2 mouse cellular contexts compared by ENCODE assay signal in genomic region chr4:154159002-154159401, GRCm38 (mm10).
TF ChIP-seq lines count a peak whose summit lies in the region.

No protein-coding gene starts in this region.

TF ChIP-seq in C2C12, 6 proteins besides CTCF, POLR2A, EP300 and RAD21:
- TF ChIP-seq CEBPB (IDR thresholded peaks at IDR 0.05; ENCODE audit: low read depth) (no peak), MYOG (IDR thresholded peaks at IDR 0.05; ENCODE audit: control insufficient read depth, extremely low read depth, insufficient read length) (no peak), MYOD1 (IDR thresholded peaks at IDR 0.05; ENCODE audit: control insufficient read depth, insufficient read length, low read depth) (no peak), USF1 (IDR thresholded peaks at IDR 0.05; ENCODE audit: low read depth) (no peak), FOSL1 (IDR thresholded peaks at IDR 0.05; ENCODE audit: insufficient read depth, low read length, poor library complexity, severe bottlenecking) (no peak), MAX (IDR thresholded peaks at IDR 0.05) (no peak)
TF ChIP-seq in C2C12: peak in this region for 0.

TF ChIP-seq in myocyte, 11 proteins besides CTCF, POLR2A, EP300 and RAD21:
- TF ChIP-seq TCF12 (IDR thresholded peaks at IDR 0.05; ENCODE audit: insufficient read depth, poor library complexity, severe bottlenecking) (no peak), POLR2AphosphoS2 (IDR thresholded peaks at IDR 0.05; ENCODE audit: insufficient read length, low read depth) (peak; percentile 60), MYOG (IDR thresholded peaks at IDR 0.05; ENCODE audit: control insufficient read depth in 1 of 3, insufficient read depth in 1 of 3, insufficient read length in 2 of 3, low read depth in 2 of 3) (no peak), MYOD1 (IDR thresholded peaks at IDR 0.05; ENCODE audit: control insufficient read depth in 1 of 3, insufficient read length in 2 of 3, low read depth in 2 of 3) (no peak), MAX (IDR thresholded peaks at IDR 0.05; ENCODE audit: low read depth) (no peak), E2F4 (IDR thresholded peaks at IDR 0.05; ENCODE audit: insufficient read depth) (no peak), CEBPB (IDR thresholded peaks at IDR 0.05; ENCODE audit: insufficient read depth, poor library complexity, severe bottlenecking) (no peak)
